Mouse (Mus musculus): ENCODE data around the gene Sec22a.

The Sec22a gene

GRCm38 (mm10) chr16:35310551-35311110 is 53.1 kb downstream of the Sec22a start:
- DNase-seq (ENCODE audit: low spot score), result no peak

- no peak for DNase-seq (ENCODE audit: low spot score)
These were observed 54.1 kb downstream of the Sec22a start for GRCm38 (mm10) chr16:35309634-35310033.

GRCm38 (mm10) chr16:35308486-35309143 is 55.1 kb downstream of the Sec22a start:
- no peak for DNase-seq (ENCODE audit: low spot score)

- DNase-seq (ENCODE audit: low spot score), result no peak
These were observed 55.7 kb downstream of the Sec22a start for GRCm38 (mm10) chr16:35308016-35308415.

- DNase-seq (ENCODE audit: low spot score), result no peak
These were observed 56.4 kb downstream of the Sec22a start for GRCm38 (mm10) chr16:35307331-35307730.

- no peak for DNase-seq (ENCODE audit: low spot score)
These were observed 57.1 kb downstream of the Sec22a start for GRCm38 (mm10) chr16:35306631-35307030.

GRCm38 (mm10) chr16:35305226-35305625 is 58.5 kb downstream of the Sec22a start:
- no peak for DNase-seq (ENCODE audit: low spot score)

GRCm38 (mm10) chr16:35304416-35304815 is 59.3 kb downstream of the Sec22a start:
- DNase-seq (ENCODE audit: low spot score), result no peak

GRCm38 (mm10) chr16:35303721-35304120 is 60.0 kb downstream of the Sec22a start:
- DNase-seq (ENCODE audit: low spot score), result no peak

GRCm38 (mm10) chr16:35302441-35303280 is 61.1 kb downstream of the Sec22a start:
- DNase-seq (ENCODE audit: low spot score), result no peak

- DNase-seq (ENCODE audit: low spot score), result no peak
These were observed 63.6 kb downstream of the Sec22a start for GRCm38 (mm10) chr16:35300156-35300555.

GRCm38 (mm10) chr16:35297786-35298185 is 65.9 kb downstream of the Sec22a start:
- DNase-seq (ENCODE audit: low spot score), result no peak

GRCm38 (mm10) chr16:35287244-35287643 is 76.5 kb downstream of the Sec22a start:
- no peak for DNase-seq (ENCODE audit: low spot score)

- DNase-seq (ENCODE audit: low spot score), result no peak
These were observed 77.9 kb downstream of the Sec22a start for GRCm38 (mm10) chr16:35285821-35286220.

- no peak for DNase-seq (ENCODE audit: low spot score)
These were observed 81.3 kb downstream of the Sec22a start for GRCm38 (mm10) chr16:35282456-35282855.

GRCm38 (mm10) chr16:35278166-35278565 is 85.6 kb downstream of the Sec22a start:
- DNase-seq (ENCODE audit: low spot score), result no peak

- no peak for DNase-seq (ENCODE audit: low spot score)
These were observed 91.3 kb downstream of the Sec22a start for GRCm38 (mm10) chr16:35272417-35272816.

GRCm38 (mm10) chr16:35271572-35271971 is 92.1 kb downstream of the Sec22a start:
- no peak for DNase-seq (ENCODE audit: low spot score)

GRCm38 (mm10) chr16:35270945-35271344 is 92.8 kb downstream of the Sec22a start:
- DNase-seq (ENCODE audit: low spot score), result no peak

- DNase-seq (ENCODE audit: low spot score), result peak; percentile 89
These were observed 93.3 kb downstream of the Sec22a start for GRCm38 (mm10) chr16:35270353-35270934.

Data from ovary, postnatal 14 days (tissue).